Mouse (Mus musculus): Measurements from ENCODE around the gene Yjefn3.

The Yjefn3 gene

GRCm38 (mm10) chr8:69879678-69880077, 22.8 kb downstream of the Yjefn3 start:
- DNase-seq (ENCODE audit: low spot score), result no peak

GRCm38 (mm10) chr8:69877992-69878391, 24.5 kb downstream of the Yjefn3 start:
- DNase-seq (ENCODE audit: low spot score), result no peak

GRCm38 (mm10) chr8:69877396-69877795, 25.1 kb downstream of the Yjefn3 start:
- DNase-seq (ENCODE audit: low spot score), result no peak

- DNase-seq (ENCODE audit: low spot score), result no peak
Measured at GRCm38 (mm10) chr8:69876967-69877366, 25.5 kb downstream of the Yjefn3 start.

- no peak for DNase-seq (ENCODE audit: low spot score)
Measured at GRCm38 (mm10) chr8:69876097-69876496, 26.4 kb downstream of the Yjefn3 start.

- DNase-seq (ENCODE audit: low spot score), result no peak
Measured at GRCm38 (mm10) chr8:69874654-69875053, 27.9 kb downstream of the Yjefn3 start.

- DNase-seq (ENCODE audit: low spot score), result peak; percentile 77
Measured at GRCm38 (mm10) chr8:69874155-69874554, 28.4 kb downstream of the Yjefn3 start.

- DNase-seq (ENCODE audit: low spot score), result no peak
Measured at GRCm38 (mm10) chr8:69870907-69871306, 31.6 kb downstream of the Yjefn3 start.

GRCm38 (mm10) chr8:69870003-69870765, 32.3 kb downstream of the Yjefn3 start:
- no peak for DNase-seq (ENCODE audit: low spot score)

- no peak for DNase-seq (ENCODE audit: low spot score)
Measured at GRCm38 (mm10) chr8:69867696-69868326, 34.7 kb downstream of the Yjefn3 start.

GRCm38 (mm10) chr8:69864180-69864579, 38.3 kb downstream of the Yjefn3 start:
- DNase-seq (ENCODE audit: low spot score), result no peak

GRCm38 (mm10) chr8:69863387-69864020, 39.0 kb downstream of the Yjefn3 start:
- no peak for DNase-seq (ENCODE audit: low spot score)

GRCm38 (mm10) chr8:69861251-69861650, 41.3 kb downstream of the Yjefn3 start:
- DNase-seq (ENCODE audit: low spot score), result no peak

GRCm38 (mm10) chr8:69860807-69861206, 41.7 kb downstream of the Yjefn3 start:
- peak; percentile 45 for DNase-seq (ENCODE audit: low spot score)

- no peak for DNase-seq (ENCODE audit: low spot score)
Measured at GRCm38 (mm10) chr8:69853869-69854268, 48.6 kb downstream of the Yjefn3 start.

- DNase-seq (ENCODE audit: low spot score), result no peak
Measured at GRCm38 (mm10) chr8:69850926-69851506, 51.5 kb downstream of the Yjefn3 start.

- DNase-seq (ENCODE audit: low spot score), result peak; percentile 27
Measured at GRCm38 (mm10) chr8:69849899-69850298, 52.6 kb downstream of the Yjefn3 start.

GRCm38 (mm10) chr8:69848951-69849350, 53.6 kb downstream of the Yjefn3 start:
- DNase-seq (ENCODE audit: low spot score), result no peak

GRCm38 (mm10) chr8:69847167-69848065, 55.1 kb downstream of the Yjefn3 start:
- DNase-seq (ENCODE audit: low spot score), result no peak

All from embryo, embryonic 10 days (tissue).